ENCODE assay signal across 17 mouse cellular contexts in the genomic region with DNA sequence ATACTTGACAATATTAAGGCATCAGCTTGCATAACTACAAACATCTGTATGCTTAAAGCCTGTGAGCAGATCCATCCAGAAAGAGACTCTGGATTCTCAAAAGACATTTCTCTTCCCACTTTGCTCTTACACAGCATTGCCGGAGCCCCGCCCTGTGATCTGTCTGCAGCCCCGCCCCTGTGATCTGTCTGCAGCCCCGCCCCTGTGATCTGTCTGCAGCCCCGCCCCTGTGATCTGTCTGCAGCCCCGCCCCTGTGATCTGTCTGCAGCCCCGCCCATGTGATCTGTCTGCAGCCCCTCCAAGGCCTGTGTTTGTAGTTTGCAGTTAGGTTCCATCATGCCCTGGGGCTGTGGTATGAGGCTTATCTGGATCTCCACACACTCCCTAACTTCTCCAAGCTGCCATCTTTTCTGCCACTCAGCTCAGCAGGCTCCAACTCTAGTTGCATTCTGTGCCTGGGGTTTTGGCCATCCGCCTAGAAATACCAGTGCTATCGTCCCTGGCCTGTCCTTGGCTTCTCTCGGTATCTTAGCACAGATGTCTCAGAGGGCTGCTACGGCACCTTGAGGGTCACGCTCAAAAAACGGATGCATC.
DNase-seq lines count a peak whose midpoint lies in the region; ATAC-seq and TF ChIP-seq lines count a peak whose summit lies in the region.
"Had no signal": no experiment of that assay in that cellular context is flagged by ENCODE, and none has a peak within 500 bp of the region (broad histone marks: within the 10 kb centered on the region; RNA-seq: fewer than 3 reads in every experiment).

No protein-coding gene starts in this region.

- H3K27me3 ChIP-seq in heart, embryonic 13.5 days (replicated peaks) = no peaks in the 10 kb centered on the region
- H3K27me3 ChIP-seq in heart, embryonic 10.5 days (ENCODE audit: insufficient read depth, poor library complexity, severe bottlenecking) = no peaks in the 10 kb centered on the region
- H3K27me3 ChIP-seq in E14TG2a.4 (ENCODE audit: insufficient read depth, low read length) = no peaks in the 10 kb centered on the region
- H3K27me3 ChIP-seq: limb, embryonic 13.5 days had no signal

- no peak overlapping the region for H3K4me2 ChIP-seq in heart, embryonic 13.5 days
- H3K4me2 ChIP-seq: hindbrain, embryonic 14.5 days; limb, embryonic 13.5 days had no signal

- H3K9me3 ChIP-seq in heart, embryonic 13.5 days = no peaks in the 10 kb centered on the region
- H3K9me3 ChIP-seq in heart, embryonic 10.5 days = no peaks in the 10 kb centered on the region
- peaks cover 9% of the 10 kb centered on the region for H3K9me3 ChIP-seq in E14TG2a.4 (ENCODE audit: low read length)
- H3K9me3 ChIP-seq: limb, embryonic 13.5 days had no signal

- TF ChIP-seq CTCF in E14TG2a.4 (conservative IDR thresholded peaks at IDR 0.05; ENCODE audit: low read length) = no peak

- no peaks in the 10 kb centered on the region for H3K36me3 ChIP-seq in heart, embryonic 13.5 days
- H3K36me3 ChIP-seq in heart, embryonic 10.5 days = no peaks in the 10 kb centered on the region
- no peaks in the 10 kb centered on the region for H3K36me3 ChIP-seq in E14TG2a.4 (ENCODE audit: insufficient read depth, low read length)
- H3K36me3 ChIP-seq: limb, embryonic 13.5 days had no signal

- ATAC-seq in heart, embryonic 13.5 days (ENCODE audit: extremely low read depth, insufficient number of reproducible peaks, low FRiP score, low TSS enrichment) = peak; percentile 61; the same call in 1 of the 2 replicates
- ATAC-seq: forebrain, postnatal 0 days had no signal

- no peak overlapping the region for H3K4me3 ChIP-seq in heart, embryonic 13.5 days
- H3K4me3 ChIP-seq in heart, embryonic 10.5 days = no peak overlapping the region
- peak overlapping the region; percentile 57 for H3K4me3 ChIP-seq in E14TG2a.4 (replicated peaks; ENCODE audit: low read length)
- H3K4me3 ChIP-seq: erythroblast, embryonic 14.5 days; limb, embryonic 13.5 days had no signal

- peak overlapping the region; percentile 61 for H3K27ac ChIP-seq in heart, embryonic 13.5 days (replicated peaks)
- H3K27ac ChIP-seq in heart, embryonic 10.5 days = no peak overlapping the region
- H3K27ac ChIP-seq: hindbrain, embryonic 14.5 days; limb, embryonic 13.5 days had no signal

- H3K4me1 ChIP-seq in heart, embryonic 13.5 days = peaks cover 12% of the 10 kb centered on the region
- peaks cover 6% of the 10 kb centered on the region; the same call in 1 of the 2 replicates for H3K4me1 ChIP-seq in heart, embryonic 10.5 days
- peaks cover 12% of the 10 kb centered on the region for H3K4me1 ChIP-seq in E14TG2a.4 (replicated peaks; ENCODE audit: low read depth, low read length)
- H3K4me1 ChIP-seq: limb, embryonic 13.5 days had no signal

- H3K9ac ChIP-seq in heart, embryonic 13.5 days = no peak overlapping the region
- H3K9ac ChIP-seq: forebrain, postnatal 0 days; hindbrain, embryonic 14.5 days; limb, embryonic 13.5 days had no signal

- WGBS in heart, embryonic 13.5 days = 38% methylated on average over 13 of the region's 13 CpGs
- 49% methylated on average over 13 of the region's 13 CpGs for WGBS in heart, embryonic 10.5 days

- DNase-seq in heart, embryonic 10.5 days (ENCODE audit: low spot score) = no peak
- peak; percentile 72 for DNase-seq in R1 (ENCODE audit: low read depth, low spot score)
- peak; percentile 62 to 78 for DNase-seq in adrenal gland, postnatal 36 days
- DNase-seq in right cerebral cortex, postnatal 14 days = no peak
- DNase-seq in thymus, postnatal 10 days (ENCODE audit: low spot score in 2 of 2) = no peak
- no peak for DNase-seq in cerebellum, adult 18-20 months
- DNase-seq: forebrain, postnatal 0 days; gastrocnemius, postnatal 14 days; kidney, adult 18-20 months; kidney, postnatal 4 days; layer of hippocampus, postnatal 36 days; thymus, postnatal 14 days had no signal

Comparison
In these comparisons a context has a peak if more than half of its experiments do, and no peak if none do; other contexts are left out.
1. DNase-seq: peak in R1 (single experiment) and adrenal gland, postnatal 36 days (2 of 2); none in heart, embryonic 10.5 days (single experiment), right cerebral cortex, postnatal 14 days (single experiment), thymus, postnatal 10 days (0 of 2) and cerebellum, adult 18-20 months (0 of 2).